Mouse (Mus musculus) ES-Bruce4 (cell line): ENCODE results near the gene Nsd2. TPM values are rescaled to one million over a fixed set of nuclear protein-coding genes. Genes with fewer than 3 reads are reported as not detected.

Experiments used
- H3K27ac ChIP-seq: 2 replicates; pipeline ENCODE4 v1.5.1; 2012; ENCODE audit warnings: low read length, inconsistent platforms; ENCODE audit not compliant: insufficient read depth
- H3K27me3 ChIP-seq: 2 replicates; pipeline ENCODE4 v1.6.1; 2012; ENCODE audit warnings: mild to moderate bottlenecking, low read length, inconsistent platforms; ENCODE audit not compliant: control insufficient read depth, poor library complexity, insufficient read depth, severe bottlenecking
- H3K36me3 ChIP-seq: 2 replicates; pipeline ENCODE4 v1.6.1; 2012; ENCODE audit warnings: inconsistent platforms, mild to moderate bottlenecking, low read length, moderate library complexity; ENCODE audit not compliant: control insufficient read depth, poor library complexity, insufficient read depth, severe bottlenecking
- H3K4me1 ChIP-seq: one replicate; pipeline ENCODE4 v1.8.1; 2011; ENCODE audit warnings: low read length; ENCODE audit not compliant: control insufficient read depth, insufficient read depth
- H3K4me3 ChIP-seq: 2 replicates; pipeline ENCODE4 v1.5.1; 2011; ENCODE audit warnings: low read depth, mild to moderate bottlenecking, low read length
- H3K9ac ChIP-seq: 2 replicates; pipeline ENCODE4 v1.6.1; 2012; ENCODE audit warnings: low read depth, mild to moderate bottlenecking, inconsistent platforms; ENCODE audit not compliant: poor library complexity, severe bottlenecking
- H3K9me3 ChIP-seq: replicated peaks from 2 replicates; pipeline ENCODE4 v1.6.1; 2012; ENCODE audit warnings: mild to moderate bottlenecking, low read length, inconsistent platforms; ENCODE audit not compliant: control insufficient read depth, poor library complexity, insufficient read depth, severe bottlenecking
- CTCF ChIP-seq: IDR thresholded peaks from one replicate; pipeline ENCODE4 v1.8.1; 2011; ENCODE audit warnings: low read depth, low read length
- EP300 ChIP-seq: IDR thresholded peaks from 2 replicates; pipeline ENCODE4 v1.6.1; 2011; ENCODE audit warnings: low read depth, low read length; ENCODE audit not compliant: insufficient read depth
- POLR2A ChIP-seq: IDR thresholded peaks from one replicate; pipeline ENCODE4 v1.8.1; 2011; ENCODE audit warnings: low read length; ENCODE audit not compliant: insufficient read depth
- polyA plus RNA-seq: library from polyadenylated mRNA; stranded (reverse); fragments of >200 nt; gene quantifications from 2 replicates; pipeline ENCODE4 v1.2.4, GENCODE M21; 2011; ENCODE audit warnings: low read depth; ENCODE audit not compliant: missing spikeins, insufficient read depth, insufficient read length

Nsd2 gene
- polyA plus RNA-seq, 1 experiment, result 109 TPM

- Histone ChIP-seq H3K9me3 (peaks cover 12% of the 10 kb centered on the region), H3K27ac (no peak overlapping the region), H3K4me3 (no peak overlapping the region), H3K36me3 (peaks cover 38% of the 10 kb centered on the region), H3K4me1 (peaks cover 2% of the 10 kb centered on the region), H3K27me3 (no peaks in the 10 kb centered on the region), H3K9ac (no peak overlapping the region)
- TF ChIP-seq EP300, result no peak
These were observed 101.1 kb downstream of the Nsd2 start for GRCm38 (mm10) chr5:33921486-33922235.

GRCm38 (mm10) chr5:33922566-33922965, 102.0 kb downstream of the Nsd2 start:
- Histone ChIP-seq H3K4me3 (no peak overlapping the region), H3K36me3 (peaks cover 36% of the 10 kb centered on the region), H3K27me3 (no peaks in the 10 kb centered on the region), H3K27ac (no peak overlapping the region), H3K9ac (no peak overlapping the region), H3K9me3 (peaks cover 13% of the 10 kb centered on the region), H3K4me1 (peaks cover 2% of the 10 kb centered on the region)
- no peak for TF ChIP-seq CTCF
- TF ChIP-seq EP300, result 0 out of 2 replicates have a peak, but pooled peaks have one; percentile 26

GRCm38 (mm10) chr5:33926170-33926569, 105.6 kb downstream of the Nsd2 start:
- Histone ChIP-seq H3K4me1 (peaks cover 2% of the 10 kb centered on the region), H3K9ac (no peak overlapping the region), H3K27me3 (no peaks in the 10 kb centered on the region), H3K27ac (no peak overlapping the region), H3K36me3 (peaks cover 18% of the 10 kb centered on the region), H3K9me3 (peaks cover 13% of the 10 kb centered on the region), H3K4me3 (no peak overlapping the region)
- TF ChIP-seq CTCF (no peak), POLR2A (no peak), EP300 (no peak)

- no peak overlapping the region for H3K9ac ChIP-seq
- peaks cover 6% of the 10 kb centered on the region; the same call in 1 of the 2 replicates for H3K36me3 ChIP-seq
- TF ChIP-seq EP300 (no peak), CTCF (no peak), POLR2A (no peak)
- peaks cover 2% of the 10 kb centered on the region for H3K4me1 ChIP-seq
- no peak overlapping the region for H3K4me3 ChIP-seq
- no peaks in the 10 kb centered on the region for H3K27me3 ChIP-seq
- H3K27ac ChIP-seq, result no peak overlapping the region
- no peaks in the 10 kb centered on the region for H3K9me3 ChIP-seq
These were observed 111.9 kb downstream of the Nsd2 start for GRCm38 (mm10) chr5:33932413-33932812.

GRCm38 (mm10) chr5:33934081-33934480, 113.6 kb downstream of the Nsd2 start:
- Histone ChIP-seq H3K27ac (no peak overlapping the region), H3K4me3 (no peak overlapping the region), H3K9me3 (no peaks in the 10 kb centered on the region), H3K27me3 (no peaks in the 10 kb centered on the region), H3K4me1 (peaks cover 2% of the 10 kb centered on the region), H3K36me3 (peaks cover 6% of the 10 kb centered on the region; the same call in 1 of the 2 replicates), H3K9ac (no peak overlapping the region)
- TF ChIP-seq POLR2A, result no peak
- no peak for TF ChIP-seq CTCF
- TF ChIP-seq EP300, result no peak

GRCm38 (mm10) chr5:33934877-33935276, 114.4 kb downstream of the Nsd2 start:
- Histone ChIP-seq H3K4me3 (no peak overlapping the region), H3K36me3 (peaks cover 4% of the 10 kb centered on the region; the same call in 1 of the 2 replicates), H3K4me1 (peaks cover 2% of the 10 kb centered on the region), H3K27me3 (no peaks in the 10 kb centered on the region), H3K9me3 (no peaks in the 10 kb centered on the region), H3K27ac (no peak overlapping the region), H3K9ac (peak overlapping the region; percentile 84; the same call in 1 of the 2 replicates)
- no peak for TF ChIP-seq EP300
- TF ChIP-seq CTCF, result no peak
- no peak for TF ChIP-seq POLR2A
